Mouse (Mus musculus) embryonic fibroblast, embryonic 13.5 days (primary cell): ENCODE data around the gene Maz.

ENCODE experiments used
- CTCF ChIP-seq: IDR thresholded peaks from 2 replicates; pipeline ENCODE4 v1.5.1; 2011; ENCODE audit warnings: mild to moderate bottlenecking, control low read depth, low read length, moderate library complexity, borderline replicate concordance; ENCODE audit not compliant: insufficient read depth
- POLR2A ChIP-seq: IDR thresholded peaks from 2 replicates; pipeline ENCODE4 v1.6.1; 2011; ENCODE audit warnings: low read depth, mild to moderate bottlenecking, control low read depth, low read length, moderate library complexity

DNA sequence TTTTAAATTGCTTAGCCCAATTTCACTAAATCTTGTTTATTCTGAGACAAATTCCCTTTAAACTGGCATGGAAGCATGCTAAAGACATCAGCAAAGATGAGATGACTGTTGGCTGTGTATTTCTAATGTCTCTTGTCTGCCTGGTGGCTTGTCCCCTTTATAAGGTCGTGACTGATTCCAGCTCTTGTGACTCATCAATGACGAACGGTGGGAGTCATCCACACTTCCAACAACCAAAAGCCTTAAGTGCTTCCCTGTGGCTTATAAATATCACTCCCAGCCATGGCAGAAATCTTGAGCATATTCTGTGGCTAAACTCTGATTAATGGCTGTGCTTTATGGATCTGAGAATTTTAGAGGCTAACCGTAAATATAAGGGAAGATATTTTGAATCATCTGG, 39.5 kb upstream of the Maz start:
- TF ChIP-seq CTCF = no peak
- no peak for TF ChIP-seq POLR2A
